Mouse (Mus musculus): ENCODE data around the gene Tedc2. TPM values are rescaled to one million over a fixed set of nuclear protein-coding genes. Genes with fewer than 3 reads are reported as not detected.

The Tedc2 gene
- polyA plus RNA-seq, 1 experiment from 2014 or later: 11.9 TPM

GRCm38 (mm10) chr17:24174259-24174658, 46.4 kb downstream of the Tedc2 start:
- Histone ChIP-seq H3K27ac (replicated peaks) (no peak overlapping the region), H3K9me3 (no peaks in the 10 kb centered on the region), H3K4me1 (replicated peaks) (peaks cover 13% of the 10 kb centered on the region), H3K4me3 (no peak overlapping the region), H3K4me2 (no peak overlapping the region), H3K36me3 (no peaks in the 10 kb centered on the region), H3K27me3 (no peaks in the 10 kb centered on the region), H3K9ac (no peak overlapping the region)
- WGBS: 87% methylated on average over 3 of the region's 3 CpGs
- ATAC-seq (ENCODE audit: low read depth): no peak

DNA sequence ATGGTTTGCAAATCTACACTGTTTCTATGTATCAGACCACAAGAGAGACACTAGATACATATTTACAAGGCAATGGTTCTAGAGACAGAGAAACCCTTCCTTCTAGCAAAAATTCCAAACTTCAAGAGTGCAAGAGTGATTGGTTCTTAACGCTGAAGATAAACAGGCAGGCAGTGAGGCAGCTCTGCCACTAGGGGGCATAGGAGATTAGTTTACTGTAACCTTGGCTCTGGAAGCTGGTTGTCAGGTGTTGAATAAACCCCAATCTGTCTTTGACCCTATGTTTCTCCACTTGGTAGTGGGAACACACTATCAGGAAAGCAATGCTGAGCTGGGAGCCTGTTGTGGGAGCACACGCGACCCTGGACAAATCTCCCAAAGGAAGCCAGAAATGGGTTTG, 47.2 kb downstream of the Tedc2 start:
- no peaks in the 10 kb centered on the region for H3K27me3 ChIP-seq
- no peak overlapping the region for H3K27ac ChIP-seq (replicated peaks)
- no peak overlapping the region for H3K4me2 ChIP-seq
- H3K36me3 ChIP-seq: no peaks in the 10 kb centered on the region
- no peaks in the 10 kb centered on the region for H3K9me3 ChIP-seq
- 7% methylated on average over 3 of the region's 3 CpGs for WGBS
- no peak overlapping the region for H3K4me3 ChIP-seq
- peaks cover 14% of the 10 kb centered on the region for H3K4me1 ChIP-seq (replicated peaks)
- 0 out of 2 replicates have a peak overlapping the region, but pooled peaks have one; percentile 13 for H3K9ac ChIP-seq
- no peak for ATAC-seq (ENCODE audit: low read depth)

GRCm38 (mm10) chr17:24171738-24172137, 48.9 kb downstream of the Tedc2 start:
- 82% methylated on average over 4 of the region's 4 CpGs for WGBS
- Histone ChIP-seq H3K27me3 (no peaks in the 10 kb centered on the region), H3K4me1 (replicated peaks) (peaks cover 31% of the 10 kb centered on the region), H3K9ac (no peak overlapping the region), H3K27ac (replicated peaks) (no peak overlapping the region), H3K4me3 (no peak overlapping the region), H3K36me3 (peaks cover 11% of the 10 kb centered on the region), H3K4me2 (no peak overlapping the region), H3K9me3 (no peaks in the 10 kb centered on the region)
- ATAC-seq (ENCODE audit: low read depth): no peak

- no peak for ATAC-seq (ENCODE audit: low read depth)
- no peak overlapping the region for H3K4me3 ChIP-seq
- WGBS: 83% methylated on average over 5 of the region's 5 CpGs
Measured at GRCm38 (mm10) chr17:24170729-24171128, 49.9 kb downstream of the Tedc2 start.

GRCm38 (mm10) chr17:24170125-24170524, 50.5 kb downstream of the Tedc2 start:
- peaks cover 41% of the 10 kb centered on the region for H3K4me1 ChIP-seq (replicated peaks)
- peak overlapping the region; percentile 96 for H3K9ac ChIP-seq
- H3K27ac ChIP-seq (replicated peaks): peak overlapping the region; percentile 99
- H3K9me3 ChIP-seq: no peaks in the 10 kb centered on the region
- no peaks in the 10 kb centered on the region for H3K27me3 ChIP-seq
- 65% methylated on average over 3 of the region's 3 CpGs for WGBS
- peak overlapping the region; percentile 96 for H3K4me3 ChIP-seq
- H3K36me3 ChIP-seq: peaks cover 22% of the 10 kb centered on the region
- no peak for ATAC-seq (ENCODE audit: low read depth)
- peak overlapping the region; percentile 91 for H3K4me2 ChIP-seq

More at GRCm38 (mm10) chr17:24170729-24171128, 49.9 kb downstream of the Tedc2 start:
- Histone ChIP-seq H3K36me3 (peaks cover 16% of the 10 kb centered on the region), H3K27ac (replicated peaks) (no peak overlapping the region; the same call in 1 of the 2 replicates), H3K4me2 (peak overlapping the region; percentile 91; the same call in 1 of the 2 replicates), H3K9ac (0 out of 2 replicates have a peak overlapping the region, but pooled peaks have one; percentile 17), H3K4me1 (replicated peaks) (peaks cover 35% of the 10 kb centered on the region), H3K9me3 (no peaks in the 10 kb centered on the region), H3K27me3 (no peaks in the 10 kb centered on the region)

- peak within 1 kb of the TSS; percentile 96 for H3K9ac ChIP-seq
- peak within 1 kb of the TSS; percentile 99 for H3K27ac ChIP-seq (replicated peaks)
- H3K36me3 ChIP-seq: peaks cover 27% of the 10 kb centered on the region
- H3K4me1 ChIP-seq (replicated peaks): peaks cover 47% of the 10 kb centered on the region
- peak within 1 kb of the TSS; percentile 96 for H3K4me3 ChIP-seq
- no peaks in the 10 kb centered on the region for H3K27me3 ChIP-seq
- H3K4me2 ChIP-seq: peak within 1 kb of the TSS; percentile 91
- H3K9me3 ChIP-seq: no peaks in the 10 kb centered on the region
- WGBS: under 1% methylated on average over 58 of the region's 58 CpGs
- ATAC-seq (ENCODE audit: low read depth): peak; percentile 89
Measured at GRCm38 (mm10) chr17:24169317-24170065, 51.2 kb downstream of the Tedc2 start, which contains the start of gene Atp6v0c. Atp6v0c (minus strand) TSS chr17:24169702.

- WGBS: under 1% methylated on average over 40 of the region's 41 CpGs
- peaks cover 27% of the 10 kb centered on the region for H3K36me3 ChIP-seq
Measured at GRCm38 (mm10) chr17:24168590-24169277, 51.9 kb downstream of the Tedc2 start.

GRCm38 (mm10) chr17:24167891-24168505, 52.7 kb downstream of the Tedc2 start:
- Histone ChIP-seq H3K27ac (replicated peaks) (peak overlapping the region; percentile 99), H3K4me2 (peak overlapping the region; percentile 91)
- no peak for ATAC-seq (ENCODE audit: low read depth)

More at GRCm38 (mm10) chr17:24168590-24169277, 51.9 kb downstream of the Tedc2 start:
- no peaks in the 10 kb centered on the region for H3K9me3 ChIP-seq
- peaks cover 47% of the 10 kb centered on the region for H3K4me1 ChIP-seq (replicated peaks)
- peak overlapping the region; percentile 91 for H3K4me2 ChIP-seq
- peak overlapping the region; percentile 96 for H3K4me3 ChIP-seq
- peak overlapping the region; percentile 99 for H3K27ac ChIP-seq (replicated peaks)
- H3K27me3 ChIP-seq: no peaks in the 10 kb centered on the region
- peak overlapping the region; percentile 96 for H3K9ac ChIP-seq
- peak; percentile 72 for ATAC-seq (ENCODE audit: low read depth)

GRCm38 (mm10) chr17:24167120-24167519, 53.5 kb downstream of the Tedc2 start:
- Histone ChIP-seq H3K9ac (peak overlapping the region; percentile 96; the same call in 1 of the 2 replicates), H3K27ac (replicated peaks) (no peak overlapping the region), H3K27me3 (no peaks in the 10 kb centered on the region), H3K4me3 (peak overlapping the region; percentile 96), H3K4me2 (peak overlapping the region; percentile 91), H3K4me1 (replicated peaks) (peaks cover 57% of the 10 kb centered on the region), H3K9me3 (no peaks in the 10 kb centered on the region), H3K36me3 (peaks cover 27% of the 10 kb centered on the region)
- no peak for ATAC-seq (ENCODE audit: low read depth)
- 90% methylated on average over 6 of the region's 6 CpGs for WGBS

More at GRCm38 (mm10) chr17:24167891-24168505, 52.7 kb downstream of the Tedc2 start:
- H3K36me3 ChIP-seq: peaks cover 27% of the 10 kb centered on the region
- peak overlapping the region; percentile 96 for H3K9ac ChIP-seq
- no peaks in the 10 kb centered on the region for H3K27me3 ChIP-seq
- H3K4me1 ChIP-seq (replicated peaks): peaks cover 48% of the 10 kb centered on the region
- 57% methylated on average over 7 of the region's 7 CpGs for WGBS
- no peaks in the 10 kb centered on the region for H3K9me3 ChIP-seq
- peak overlapping the region; percentile 96 for H3K4me3 ChIP-seq

All from neural tube, embryonic 13.5 days (tissue).